Comparison of ENCODE assay signal across 7 mouse cellular contexts in genomic region chr15:81729792-81730635, GRCm38 (mm10). TPM values are rescaled to one million over a fixed set of nuclear protein-coding genes. Genes with fewer than 3 reads are reported as not detected.
DNase-seq lines count a peak whose midpoint lies in the region; ATAC-seq lines count a peak whose summit lies in the region.

No protein-coding gene starts in this region.

- H3K9me3 ChIP-seq in embryonic facial prominence, embryonic 11.5 days (replicated peaks; ENCODE audit: control insufficient read depth, low read length), result no peaks in the 10 kb centered on the region
- H3K9me3 ChIP-seq in limb, embryonic 10.5 days (replicated peaks), result no peaks in the 10 kb centered on the region
- H3K9me3 ChIP-seq in midbrain, embryonic 13.5 days, result no peaks in the 10 kb centered on the region

- H3K4me1 ChIP-seq in embryonic facial prominence, embryonic 11.5 days (ENCODE audit: control insufficient read depth, insufficient read depth, low read length), result no peaks in the 10 kb centered on the region; the same call in 1 of the 2 replicates
- H3K4me1 ChIP-seq in limb, embryonic 10.5 days, result peaks cover 16% of the 10 kb centered on the region
- H3K4me1 ChIP-seq in midbrain, embryonic 13.5 days (replicated peaks), result peaks cover 29% of the 10 kb centered on the region

- H3K36me3 ChIP-seq in embryonic facial prominence, embryonic 11.5 days (replicated peaks; ENCODE audit: control insufficient read depth, insufficient read depth, low read depth, low read length), result no peaks in the 10 kb centered on the region
- H3K36me3 ChIP-seq in limb, embryonic 10.5 days, result peaks cover 19% of the 10 kb centered on the region
- no peaks in the 10 kb centered on the region for H3K36me3 ChIP-seq in midbrain, embryonic 13.5 days

- WGBS in embryonic facial prominence, embryonic 11.5 days, result 5% methylated on average over 41 of the region's 41 CpGs
- 6% methylated on average over 41 of the region's 41 CpGs for WGBS in limb, embryonic 10.5 days
- 5% methylated on average over 41 of the region's 41 CpGs for WGBS in midbrain, embryonic 13.5 days

- peak overlapping the region; percentile 90 for H3K4me3 ChIP-seq in embryonic facial prominence, embryonic 11.5 days (ENCODE audit: low read depth, low read length)
- H3K4me3 ChIP-seq in limb, embryonic 10.5 days, result peak overlapping the region; percentile 89
- peak overlapping the region; percentile 99 for H3K4me3 ChIP-seq in midbrain, embryonic 13.5 days (replicated peaks)

- peak; percentile 99 for ATAC-seq in embryonic facial prominence, embryonic 11.5 days (replicated peaks; ENCODE audit: insufficient number of reproducible peaks, low FRiP score, low TSS enrichment, low read depth)
- peak; percentile 98 for ATAC-seq in granulocyte monocyte progenitor cell, adult 5-6 weeks (replicated peaks; ENCODE audit: poor library complexity, severe bottlenecking)
- peak; percentile 99 for ATAC-seq in midbrain, embryonic 13.5 days

- H3K27ac ChIP-seq in embryonic facial prominence, embryonic 11.5 days (replicated peaks; ENCODE audit: low read depth, low read length), result peak overlapping the region; percentile 58; the same call in 1 of the 2 replicates
- H3K27ac ChIP-seq in limb, embryonic 10.5 days, result peak overlapping the region; percentile 90
- peak overlapping the region; percentile 77 for H3K27ac ChIP-seq in midbrain, embryonic 13.5 days

- no peaks in the 10 kb centered on the region for H3K27me3 ChIP-seq in embryonic facial prominence, embryonic 11.5 days (ENCODE audit: control insufficient read depth, insufficient read depth, low read length)
- H3K27me3 ChIP-seq in limb, embryonic 10.5 days (ENCODE audit: low read depth, poor library complexity, severe bottlenecking), result no peaks in the 10 kb centered on the region
- H3K27me3 ChIP-seq in midbrain, embryonic 13.5 days, result no peaks in the 10 kb centered on the region

- peak overlapping the region; percentile 85 for H3K4me2 ChIP-seq in embryonic facial prominence, embryonic 11.5 days (ENCODE audit: low read depth, low read length)
- H3K4me2 ChIP-seq in midbrain, embryonic 13.5 days (replicated peaks), result peak overlapping the region; percentile 96

- DNase-seq in adrenal gland, postnatal 14 days, result peak; percentile 98
- DNase-seq in embryonic facial prominence, embryonic 11.5 days (ENCODE audit: low spot score), result peak; percentile 99
- DNase-seq in kidney, adult 11 months, result peak; percentile 99
- peak; percentile 95 for DNase-seq in limb, embryonic 10.5 days (ENCODE audit: low spot score)
- DNase-seq in spleen, adult 12 weeks (ENCODE audit: low spot score), result peak; percentile 95

- H3K9ac ChIP-seq in embryonic facial prominence, embryonic 11.5 days (replicated peaks; ENCODE audit: low read length), result peak overlapping the region; percentile 91
- peak overlapping the region; percentile 94 for H3K9ac ChIP-seq in midbrain, embryonic 13.5 days (replicated peaks)

RNA-seq across cellular contexts. Expression of gene Zc3h7b, which starts 14.8 kb away (rescaled TPM):
- total RNA-seq in adrenal gland, postnatal 14 days (2021), result 73.8 and 81.9 TPM in 2 replicates
- polyA plus RNA-seq in embryonic facial prominence, embryonic 11.5 days (2014; fragmentation: Nextera tagmentation; extraction: Ambion mirVana), result 39.2 and 42.2 TPM in 2 replicates
- total RNA-seq in granulocyte monocyte progenitor cell, adult 5-6 weeks (2014; fragmentation: Nextera tagmentation), result 20.7 and 31.9 TPM in 2 replicates
- total RNA-seq in granulocyte monocyte progenitor cell, adult 5-6 weeks (2017), result 15.0 and 19.2 TPM in 2 replicates
- polyA plus RNA-seq in limb, embryonic 10.5 days (2016; fragmentation: Nextera tagmentation; extraction: Ambion mirVana), result 51.7 and 57.5 TPM in 2 replicates
- 41.6 and 48.4 TPM in 2 replicates for polyA plus RNA-seq in midbrain, embryonic 13.5 days (2015; fragmentation: Nextera tagmentation; extraction: Ambion mirVana)

RNA-seq across cellular contexts. Expression of gene Rangap1, which starts 15.3 kb away (rescaled TPM):
- total RNA-seq in adrenal gland, postnatal 14 days (2021), result 61.7 and 61.8 TPM in 2 replicates
- polyA plus RNA-seq in embryonic facial prominence, embryonic 11.5 days (2014; fragmentation: Nextera tagmentation; extraction: Ambion mirVana), result 121 and 126 TPM in 2 replicates
- 58.9 and 63.9 TPM in 2 replicates for total RNA-seq in granulocyte monocyte progenitor cell, adult 5-6 weeks (2014; fragmentation: Nextera tagmentation)
- total RNA-seq in granulocyte monocyte progenitor cell, adult 5-6 weeks (2017), result 114 TPM in 2 replicates
- polyA plus RNA-seq in limb, embryonic 10.5 days (2016; fragmentation: Nextera tagmentation; extraction: Ambion mirVana), result 150 and 166 TPM in 2 replicates
- 140 and 145 TPM in 2 replicates for polyA plus RNA-seq in midbrain, embryonic 13.5 days (2015; fragmentation: Nextera tagmentation; extraction: Ambion mirVana)

RNA-seq across cellular contexts. Expression of gene Chadl, which starts 32.9 kb away (rescaled TPM):
- 5.2 TPM in 2 replicates for total RNA-seq in adrenal gland, postnatal 14 days (2021)
- polyA plus RNA-seq in embryonic facial prominence, embryonic 11.5 days (2014; fragmentation: Nextera tagmentation; extraction: Ambion mirVana), result 2.6 and 3.0 TPM in 2 replicates
- not detected in 2 replicates for total RNA-seq in granulocyte monocyte progenitor cell, adult 5-6 weeks (2014; fragmentation: Nextera tagmentation)
- 0.43 TPM in 1 of 2 replicates, not detected in the other for total RNA-seq in granulocyte monocyte progenitor cell, adult 5-6 weeks (2017)
- 1.3 and 2.4 TPM in 2 replicates for polyA plus RNA-seq in limb, embryonic 10.5 days (2016; fragmentation: Nextera tagmentation; extraction: Ambion mirVana)
- 9.6 and 11.9 TPM in 2 replicates for polyA plus RNA-seq in midbrain, embryonic 13.5 days (2015; fragmentation: Nextera tagmentation; extraction: Ambion mirVana)

Comparison
In these comparisons a context has a peak if more than half of its experiments do, and no peak if none do; other contexts are left out.
1. Peak in every context shown above with its lines: DNase-seq, ATAC-seq, H3K4me3 ChIP-seq and H3K27ac ChIP-seq.